Mouse (Mus musculus): ENCODE results near the gene Elmo3. TPM values are rescaled to one million over a fixed set of nuclear protein-coding genes. Genes with fewer than 3 reads are reported as not detected.

Gene Elmo3
- total and polyA plus RNA-seq, 3 experiments = 1.3 to 2.9 TPM; not detected in 1

DNA sequence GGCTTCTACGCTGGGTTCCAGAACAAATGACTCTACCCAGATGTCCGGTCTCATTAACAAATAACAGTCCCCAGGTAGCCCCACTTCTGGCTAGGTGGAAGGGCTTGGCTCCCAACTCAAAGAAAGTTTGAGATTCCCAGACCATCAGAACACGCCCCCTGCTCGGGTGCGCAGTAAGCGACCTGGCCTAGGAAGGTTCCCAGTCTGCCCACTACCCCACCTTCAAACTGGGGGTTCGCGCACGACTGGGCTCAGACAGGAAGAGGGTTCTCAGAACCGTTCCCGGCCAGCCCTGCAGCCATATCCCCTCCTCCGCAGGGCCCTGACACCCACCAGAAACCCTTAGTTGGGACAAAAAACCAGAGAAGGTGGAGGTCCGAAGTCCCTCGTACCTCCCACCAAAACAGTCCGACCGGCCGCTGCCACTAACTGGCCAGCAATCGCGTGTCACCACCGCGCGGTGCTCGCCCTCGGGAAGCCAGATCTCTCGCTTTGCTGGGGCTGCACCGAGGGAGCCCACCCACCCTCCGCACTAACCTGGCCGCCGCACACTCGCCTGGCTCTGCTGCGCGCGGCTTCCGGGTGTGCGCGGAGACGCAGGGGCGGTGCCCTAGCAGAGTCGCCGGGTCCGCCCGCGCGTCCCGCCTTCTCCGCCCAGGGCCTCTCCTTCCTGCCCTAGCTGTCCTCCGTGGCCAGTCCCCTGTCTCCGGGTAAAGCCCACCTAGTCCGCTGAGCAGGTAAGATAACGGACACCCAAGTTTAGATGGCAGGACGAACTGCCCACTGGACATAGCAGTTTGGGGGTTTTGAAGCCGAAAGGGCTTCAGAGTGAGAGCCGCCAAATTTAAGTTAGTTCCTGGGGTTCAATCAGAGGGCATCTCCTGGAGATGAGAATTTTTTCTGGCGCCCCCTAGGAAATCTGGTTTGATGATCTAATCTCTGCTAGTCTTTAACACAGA lies 41.1 kb upstream of the Elmo3 start, which contains the start of the genes Tradd and Fbxl8:
Gene Tradd (minus strand): TSS at position 586 of the 959 bp plus-strand sequence.
Gene Fbxl8 (plus strand): TSS at position 625 of the 959 bp plus-strand sequence.
- no peaks in the 10 kb centered on the region for H3K27me3 ChIP-seq (ENCODE audit: control insufficient read depth in 1 of 2, insufficient read depth in 2 of 2, low read length in 2 of 2)
- TF ChIP-seq GATA1 (IDR thresholded peaks at IDR 0.05; ENCODE audit: low read depth, low read length) = peak; percentile 7; the same call in 1 of the 2 replicates
- peak; percentile 77 for TF ChIP-seq NELFE (IDR thresholded peaks at IDR 0.05; ENCODE audit: low read depth, low read length)
- TF ChIP-seq HCFC1 (IDR thresholded peaks at IDR 0.05; ENCODE audit: low read depth, low read length) = peak; percentile 77
- TF ChIP-seq EP300 (IDR thresholded peaks at IDR 0.05; ENCODE audit: low read depth in 1 of 2, low read length in 2 of 2) = no peak
- TF ChIP-seq ZMIZ1 (IDR thresholded peaks at IDR 0.05; ENCODE audit: low read depth, low read length) = peak; percentile 85; the same call in 1 of the 2 replicates
- no peak for TF ChIP-seq SMC3 (IDR thresholded peaks at IDR 0.05; ENCODE audit: low read depth, low read length)
- TF ChIP-seq SIN3A (IDR thresholded peaks at IDR 0.05; ENCODE audit: low read length) = peak; percentile 85
- TF ChIP-seq MXI1 (IDR thresholded peaks at IDR 0.05; ENCODE audit: low read depth, low read length) = peak; percentile 82
- TF ChIP-seq RAD21 (IDR thresholded peaks at IDR 0.05; ENCODE audit: low read depth, low read length) = no peak
- no peak for TF ChIP-seq MAX (IDR thresholded peaks at IDR 0.05; ENCODE audit: low read length)
- 0 out of 2 replicates have a peak, but pooled peaks have one; percentile 72 for TF ChIP-seq UBTF (IDR thresholded peaks at IDR 0.05; ENCODE audit: borderline replicate concordance, insufficient read depth, low read depth, low read length)
- peak; percentile 82; the same call in 1 of the 2 replicates for TF ChIP-seq POLR2AphosphoS2 (IDR thresholded peaks at IDR 0.05; ENCODE audit: low read length)
- 0 out of 6 replicates have a peak, but pooled peaks of 1 of the 3 experiments have one; percentile 1 for TF ChIP-seq CTCF (IDR thresholded peaks at IDR 0.05 in 2 of 3, conservative IDR thresholded peaks at IDR 0.05 in 1 of 3; ENCODE audit: control insufficient read depth in 1 of 3, insufficient read depth in 1 of 3, low read depth in 2 of 3, low read length in 3 of 3, poor library complexity in 1 of 3, severe bottlenecking in 1 of 3)
- TF ChIP-seq TAL1 (IDR thresholded peaks at IDR 0.05; ENCODE audit: low read length) = no peak
- peak; percentile 98 for TF ChIP-seq ELF1 (IDR thresholded peaks at IDR 0.05; ENCODE audit: low read depth, low read length)
- TF ChIP-seq BHLHE40 (IDR thresholded peaks at IDR 0.05; ENCODE audit: borderline replicate concordance, low read depth, low read length) = no peak
- TF ChIP-seq TCF12 (IDR thresholded peaks at IDR 0.05; ENCODE audit: low read depth, low read length) = peak; percentile 29
- no peak for TF ChIP-seq MYB (IDR thresholded peaks at IDR 0.05; ENCODE audit: low read depth, low read length)
- TF ChIP-seq USF2 (IDR thresholded peaks at IDR 0.05; ENCODE audit: borderline replicate concordance in 1 of 2, insufficient read depth in 1 of 2, low read depth in 1 of 2, low read length in 2 of 2) = no peak
- TF ChIP-seq NRF1 (IDR thresholded peaks at IDR 0.05; ENCODE audit: insufficient read depth, low read depth, low read length, poor library complexity, severe bottlenecking) = peak; percentile 81
- peak; percentile 73 to 78 for TF ChIP-seq POLR2A (IDR thresholded peaks at IDR 0.05; ENCODE audit: control insufficient read depth in 1 of 2, insufficient read depth in 1 of 2, low read depth in 1 of 2, low read length in 2 of 2, poor library complexity in 1 of 2)
- peak within 1 kb of the TSS; percentile 84 to 98 for H3K4me3 ChIP-seq (ENCODE audit: control insufficient read depth in 1 of 2, insufficient read depth in 1 of 2, low read depth in 2 of 2, low read length in 2 of 2)
- peak within 1 kb of the TSS; percentile 77 for H3K27ac ChIP-seq (ENCODE audit: control insufficient read depth, low read depth, low read length)
- H3K36me3 ChIP-seq (ENCODE audit: control insufficient read depth in 1 of 2, insufficient read depth in 2 of 2, low read length in 2 of 2) = peaks cover 0 to 25% of the 10 kb centered on the region in 2 experiments; a peak in 2 of 4 replicates
- peak; percentile 87 for DNase-seq (ENCODE audit: low read depth, low spot score)
- peak within 1 kb of the TSS; percentile 91 for H3K9ac ChIP-seq (ENCODE audit: control insufficient read depth, low read depth, low read length, poor library complexity, severe bottlenecking)
- H3K4me1 ChIP-seq (ENCODE audit: control insufficient read depth in 1 of 2, insufficient read depth in 2 of 2, low read length in 2 of 2) = peaks cover 7 to 38% of the 10 kb centered on the region in 2 experiments
- no peaks in the 10 kb centered on the region for H3K9me3 ChIP-seq (replicated peaks; ENCODE audit: insufficient read depth, low read length)
- H3K79me2 ChIP-seq (ENCODE audit: control insufficient read depth, insufficient read depth, low read length, poor library complexity) = peaks cover 15% of the 10 kb centered on the region

All from MEL (cell line).